Mouse (Mus musculus): Measurements from ENCODE around the gene Fam126a.
A peak's percentile ranks its signal among the peaks of the same experiment; 100 is the strongest.

Gene Fam126a

GRCm38 (mm10) chr5:24040601-24041000, 10.1 kb upstream of the Fam126a start:
- DNase-seq (ENCODE audit: low spot score in 2 of 2): no peak

- no peak for DNase-seq (ENCODE audit: low spot score in 2 of 2)
Measured at GRCm38 (mm10) chr5:24039423-24039822, 8.9 kb upstream of the Fam126a start.

GRCm38 (mm10) chr5:24038819-24039218, 8.3 kb upstream of the Fam126a start:
- no peak for DNase-seq (ENCODE audit: low spot score in 2 of 2)

DNA sequence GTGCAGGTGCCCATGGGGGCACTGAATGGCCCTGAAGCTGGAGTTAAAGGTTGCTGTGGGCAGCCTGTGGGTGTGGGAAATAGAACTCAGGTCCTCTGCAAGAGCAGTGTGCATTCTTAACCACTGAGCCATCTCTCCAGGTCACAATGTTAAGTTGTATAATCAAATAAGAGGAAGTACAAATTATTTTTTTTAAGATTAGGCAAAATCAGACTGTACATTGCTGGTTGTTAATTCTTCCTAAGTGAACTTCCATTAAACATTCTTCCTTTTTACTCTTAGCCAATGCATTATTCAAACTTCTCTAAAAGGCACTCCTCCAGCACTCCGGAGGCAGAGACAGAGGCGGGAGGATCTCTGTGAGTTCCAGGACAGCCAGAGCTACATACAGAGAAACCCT, 7.7 kb upstream of the Fam126a start:
- DNase-seq (ENCODE audit: low spot score in 2 of 2): no peak

DNA sequence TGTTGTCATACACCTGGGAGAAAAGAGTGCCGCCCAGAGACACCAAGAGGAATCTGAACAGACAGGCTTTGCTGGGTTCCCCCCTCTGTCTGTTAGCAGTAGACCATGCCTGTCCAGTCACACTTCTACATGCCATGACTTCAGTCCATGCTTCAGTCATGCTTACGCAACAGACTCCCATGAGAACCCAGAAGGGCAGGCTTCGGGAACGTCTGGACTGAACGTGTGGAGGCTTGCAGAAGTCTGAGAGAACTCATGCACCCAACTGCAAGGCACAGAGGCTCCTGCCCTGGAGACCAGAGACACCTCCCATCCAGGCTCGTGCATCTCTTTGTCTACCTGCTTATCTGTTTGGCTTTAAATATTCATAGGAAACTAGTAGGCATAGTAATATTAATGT, 6.2 kb upstream of the Fam126a start:
- DNase-seq (ENCODE audit: low spot score in 2 of 2): no peak

DNA sequence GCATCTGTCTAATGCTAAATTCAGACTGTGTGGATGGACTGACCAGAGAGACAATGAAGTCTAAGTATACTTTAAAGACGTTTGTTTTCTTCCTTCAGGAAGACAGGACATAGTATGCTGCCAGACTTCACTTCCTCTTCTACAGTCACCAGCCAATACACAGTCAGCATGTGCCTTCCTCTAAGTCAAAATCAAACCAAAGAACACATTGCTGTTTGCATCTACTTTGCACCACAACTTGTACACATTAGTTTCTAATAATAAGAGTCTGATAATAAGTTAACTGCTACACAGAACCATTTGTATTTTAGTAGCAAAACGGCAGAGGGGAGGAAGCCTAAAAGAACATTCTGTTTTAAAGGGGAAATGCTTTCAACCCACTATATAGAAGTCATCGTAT, 4.5 kb upstream of the Fam126a start:
- no peak for DNase-seq (ENCODE audit: low spot score in 2 of 2)

- no peak for DNase-seq (ENCODE audit: low spot score in 2 of 2)
Measured at GRCm38 (mm10) chr5:24034091-24034490, 3.6 kb upstream of the Fam126a start.

- no peak for DNase-seq (ENCODE audit: low spot score in 2 of 2)
Measured at GRCm38 (mm10) chr5:24029946-24030578, 428 bp downstream of the Fam126a start.

- peak; percentile 22 to 32 for DNase-seq (ENCODE audit: low spot score in 2 of 2)
Measured at GRCm38 (mm10) chr5:24029331-24029771, 1.1 kb downstream of the Fam126a start.

GRCm38 (mm10) chr5:24024957-24025356, 5.5 kb downstream of the Fam126a start:
- no peak for DNase-seq (ENCODE audit: low spot score in 2 of 2)

GRCm38 (mm10) chr5:24023226-24023625, 7.3 kb downstream of the Fam126a start:
- no peak for DNase-seq (ENCODE audit: low spot score in 2 of 2)

DNA sequence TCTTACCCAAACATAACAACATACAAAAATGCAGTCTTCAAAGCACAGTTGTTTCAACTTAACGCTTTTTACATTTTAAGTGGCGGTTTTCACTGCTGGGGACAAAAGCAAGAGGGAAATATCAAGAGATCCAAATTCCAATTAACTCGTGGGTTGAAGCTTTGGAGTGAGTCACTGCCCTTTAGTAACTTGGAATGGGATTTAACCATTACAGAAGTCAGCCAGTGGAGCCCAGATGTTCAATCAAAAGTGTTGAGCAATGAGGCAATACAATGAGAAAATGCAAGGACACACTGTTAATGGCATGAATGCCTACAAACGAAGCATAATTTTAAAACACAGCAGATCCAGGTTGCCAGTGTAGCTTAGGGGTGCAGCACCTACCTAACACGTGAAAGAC, 8.8 kb downstream of the Fam126a start:
- DNase-seq (ENCODE audit: low spot score in 2 of 2): no peak

- no peak for DNase-seq (ENCODE audit: low spot score in 2 of 2)
Measured at GRCm38 (mm10) chr5:24020380-24020779, 10.1 kb downstream of the Fam126a start.

- DNase-seq (ENCODE audit: low spot score in 2 of 2): no peak
Measured at GRCm38 (mm10) chr5:24019341-24020185, 10.9 kb downstream of the Fam126a start.

DNA sequence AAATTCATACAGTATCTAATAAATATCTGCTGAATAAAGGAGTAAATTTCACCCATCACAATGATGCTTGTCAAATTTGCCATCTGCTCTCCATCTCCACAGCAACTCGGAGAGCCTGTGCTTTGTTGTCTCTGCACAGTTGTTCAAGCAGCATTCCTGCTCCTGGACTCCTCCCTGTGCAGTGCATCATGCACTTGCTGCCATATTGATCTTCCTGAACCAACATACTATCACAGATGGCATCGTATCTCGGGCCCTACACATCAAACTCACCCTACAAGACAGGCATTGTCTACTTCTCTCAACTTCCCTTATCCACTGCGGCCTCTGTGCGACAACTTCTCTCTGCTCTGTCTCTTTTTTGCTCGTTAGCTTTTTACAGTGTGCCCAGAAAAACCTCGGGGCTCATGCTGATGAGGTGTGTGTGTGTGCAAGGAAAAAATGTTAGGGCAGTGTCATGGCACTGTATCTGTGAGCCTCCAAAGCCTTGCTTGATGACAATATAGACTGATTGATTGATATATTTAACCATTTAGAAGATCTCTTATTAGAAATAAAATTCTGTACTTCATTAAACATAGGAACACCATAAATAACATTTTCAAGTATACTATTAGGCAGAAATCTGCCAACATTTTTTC, 11.7 kb downstream of the Fam126a start:
- no peak for DNase-seq (ENCODE audit: low spot score in 2 of 2)

GRCm38 (mm10) chr5:24016912-24017311, 13.6 kb downstream of the Fam126a start:
- DNase-seq (ENCODE audit: low spot score in 2 of 2): no peak

- DNase-seq (ENCODE audit: low spot score in 2 of 2): no peak
Measured at GRCm38 (mm10) chr5:24013338-24014003, 17.0 kb downstream of the Fam126a start.

GRCm38 (mm10) chr5:23999083-23999671, 31.3 kb downstream of the Fam126a start:
- no peak for DNase-seq (ENCODE audit: low spot score in 2 of 2)

DNA sequence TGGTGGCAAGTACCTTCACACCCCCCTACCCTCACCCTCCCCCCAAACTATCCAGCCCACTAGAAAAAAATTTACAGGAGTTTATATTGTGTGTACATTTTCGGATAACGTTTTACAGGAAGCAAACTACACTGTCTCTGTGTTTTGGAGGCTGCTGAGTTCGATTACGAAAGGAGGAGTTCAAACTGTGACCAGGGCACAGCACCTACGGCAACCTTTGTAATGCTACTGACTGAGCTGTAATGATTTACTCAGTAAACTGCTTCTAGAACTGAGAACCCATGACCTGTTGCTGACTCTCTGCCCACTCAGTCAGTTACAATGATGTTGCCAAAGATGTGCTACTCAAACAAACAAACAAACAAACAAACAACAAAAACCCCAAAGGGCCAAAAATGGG, 34.5 kb downstream of the Fam126a start:
- no peak for DNase-seq (ENCODE audit: low spot score in 2 of 2)

DNA sequence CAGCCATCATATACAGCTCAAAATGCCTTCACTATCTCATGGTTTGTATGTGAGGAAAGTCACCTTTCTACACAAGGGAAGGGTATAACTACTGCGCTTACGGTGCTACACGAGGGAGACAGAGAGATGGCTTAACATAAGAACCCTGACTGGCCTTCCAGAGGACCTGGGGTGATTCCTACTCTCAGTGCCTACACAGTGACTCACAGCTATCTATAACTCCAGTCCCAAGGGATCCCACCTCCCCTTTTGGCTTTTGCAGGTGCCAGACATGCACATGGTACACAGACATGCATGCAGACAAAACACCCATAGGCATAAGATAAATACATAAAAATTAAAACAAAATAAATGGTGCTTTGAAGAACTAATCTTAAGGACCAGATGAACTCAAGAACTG, 35.6 kb downstream of the Fam126a start:
- DNase-seq (ENCODE audit: low spot score in 2 of 2): no peak

GRCm38 (mm10) chr5:23994231-23994630, 36.3 kb downstream of the Fam126a start:
- no peak for DNase-seq (ENCODE audit: low spot score in 2 of 2)

GRCm38 (mm10) chr5:23993553-23993894, 37.0 kb downstream of the Fam126a start:
- DNase-seq (ENCODE audit: low spot score in 2 of 2): no peak

Data from frontal cortex, postnatal 36 days (tissue).